Mouse (Mus musculus) hindbrain, embryonic 13.5 days (tissue): Measurements from ENCODE around the gene Kirrel2. TPM values are rescaled to one million over a fixed set of nuclear protein-coding genes. Genes with fewer than 3 reads are reported as not detected.

Experiments
- ATAC-seq: fragments of 200-750 bp; cut with Nextera tagmentation; 2 replicates; pipeline ENCODE4 v1.8.0; 2017; ENCODE audit warnings: moderate TSS enrichment; ENCODE audit not compliant: low FRiP score
- H3K27ac ChIP-seq: fragments of 300-500 bp; sonication (generic); 2 replicates; pipeline ENCODE4 v1.5.1; 2015; ENCODE audit warnings: inconsistent platforms, mild to moderate bottlenecking, moderate library complexity
- H3K27me3 ChIP-seq: fragments of 300-500 bp; sonication (generic); 2 replicates; pipeline ENCODE4 v1.6.1; 2015; ENCODE audit warnings: mild to moderate bottlenecking, inconsistent platforms
- H3K36me3 ChIP-seq: fragments of 300-500 bp; sonication (generic); 2 replicates; pipeline ENCODE4 v1.6.1; 2015; ENCODE audit warnings: mild to moderate bottlenecking, inconsistent platforms
- H3K4me1 ChIP-seq: fragments of 300-500 bp; sonication (generic); replicated peaks from 2 replicates; pipeline ENCODE4 v1.6.1; 2015; ENCODE audit warnings: inconsistent platforms
- H3K4me2 ChIP-seq: fragments of 300-500 bp; sonication (generic); 2 replicates; pipeline ENCODE4 v1.6.1; 2015; ENCODE audit warnings: inconsistent platforms, mild to moderate bottlenecking, moderate library complexity
- H3K4me3 ChIP-seq: fragments of 300-500 bp; sonication (generic); 2 replicates; pipeline ENCODE4 v1.5.1; 2015; ENCODE audit warnings: mild to moderate bottlenecking, inconsistent platforms
- H3K9ac ChIP-seq: fragments of 300-500 bp; sonication (generic); 2 replicates; pipeline ENCODE4 v1.6.1; 2015; ENCODE audit warnings: mild to moderate bottlenecking, inconsistent platforms
- H3K9me3 ChIP-seq: fragments of 300-500 bp; sonication (generic); 2 replicates; pipeline ENCODE4 v1.6.1; 2016; ENCODE audit warnings: inconsistent platforms
- WGBS: fragments of 180-500 bp; shearing (Covaris S2); methylation state at CpG from one replicate; pipeline ENCODE4 v1.1.7; 2015; 5-methylcytosine and 5-hydroxymethylcytosine counted together
- polyA plus RNA-seq: library from polyadenylated mRNA; unstranded; fragments of >200 nt; fragmentation: Nextera tagmentation; extraction: Ambion mirVana; gene quantifications from 2 replicates; pipeline ENCODE4 v1.2.1, GENCODE M21; 2015

The Kirrel2 gene
- polyA plus RNA-seq, 1 experiment from 2014 or later = 10.0 TPM

DNA sequence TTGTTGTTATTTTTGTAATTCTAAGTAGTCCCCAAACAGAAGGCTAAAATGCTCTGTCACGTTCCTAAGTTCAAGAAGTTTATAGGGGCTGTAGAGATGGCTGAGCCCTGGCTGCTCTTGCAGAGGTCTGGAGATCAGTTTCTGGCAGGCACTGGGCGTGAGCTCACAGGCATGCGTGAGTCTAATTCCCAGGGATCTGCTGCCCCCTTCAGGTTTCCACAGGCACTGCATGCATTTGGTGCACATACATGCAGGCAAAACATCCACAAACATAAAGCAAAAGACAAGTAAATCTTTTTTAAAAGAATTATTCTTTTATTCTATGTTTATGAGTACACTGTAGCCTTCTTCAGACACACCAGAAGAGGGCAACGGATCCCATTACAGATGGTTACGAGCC is 14.9 kb upstream of the Kirrel2 start:
- H3K36me3 ChIP-seq = no peaks in the 10 kb centered on the region
- no peak overlapping the region for H3K4me3 ChIP-seq
- peaks cover 25% of the 10 kb centered on the region for H3K27me3 ChIP-seq
- no peak overlapping the region for H3K27ac ChIP-seq
- no peak overlapping the region for H3K4me2 ChIP-seq
- WGBS = 42% methylated on average over 5 of the region's 5 CpGs
- H3K4me1 ChIP-seq = peaks cover 1% of the 10 kb centered on the region
- no peaks in the 10 kb centered on the region for H3K9me3 ChIP-seq
- ATAC-seq = no peak
- no peak overlapping the region for H3K9ac ChIP-seq

- Histone ChIP-seq H3K9me3 (no peaks in the 10 kb centered on the region), H3K4me3 (no peak overlapping the region), H3K4me2 (no peak overlapping the region), H3K27me3 (peaks cover 90% of the 10 kb centered on the region), H3K9ac (no peak overlapping the region), H3K36me3 (no peaks in the 10 kb centered on the region), H3K27ac (no peak overlapping the region), H3K4me1 (peaks cover 17% of the 10 kb centered on the region)
- no peak for ATAC-seq
- whole genome bisulfite sequencing = 15% methylated on average over 6 of the region's 6 CpGs
Measured at GRCm38 (mm10) chr7:30464816-30465300, 7.4 kb upstream of the Kirrel2 start.

GRCm38 (mm10) chr7:30463996-30464395 is 6.5 kb upstream of the Kirrel2 start:
- Histone ChIP-seq H3K9me3 (no peaks in the 10 kb centered on the region), H3K27ac (no peak overlapping the region), H3K4me3 (no peak overlapping the region), H3K4me1 (peaks cover 24% of the 10 kb centered on the region), H3K4me2 (no peak overlapping the region), H3K27me3 (peaks cover 94% of the 10 kb centered on the region), H3K9ac (no peak overlapping the region), H3K36me3 (no peaks in the 10 kb centered on the region)
- ATAC-seq = no peak
- WGBS = 30% methylated on average over 4 of the region's 4 CpGs

GRCm38 (mm10) chr7:30463568-30463967 is 6.1 kb upstream of the Kirrel2 start:
- Histone ChIP-seq H3K27me3 (peaks cover 97% of the 10 kb centered on the region), H3K4me2 (no peak overlapping the region), H3K9ac (no peak overlapping the region), H3K36me3 (no peaks in the 10 kb centered on the region), H3K27ac (no peak overlapping the region), H3K4me3 (no peak overlapping the region), H3K4me1 (peaks cover 28% of the 10 kb centered on the region), H3K9me3 (no peaks in the 10 kb centered on the region)
- WGBS = 26% methylated on average over 7 of the region's 7 CpGs
- no peak for ATAC-seq

- 24% methylated on average over 6 of the region's 6 CpGs for WGBS
- Histone ChIP-seq H3K36me3 (no peaks in the 10 kb centered on the region), H3K4me3 (no peak overlapping the region), H3K9me3 (no peaks in the 10 kb centered on the region), H3K4me2 (no peak overlapping the region), H3K9ac (no peak overlapping the region), H3K27me3 (peaks cover 96% of the 10 kb centered on the region), H3K4me1 (peaks cover 39% of the 10 kb centered on the region), H3K27ac (no peak overlapping the region)
- no peak for ATAC-seq
Measured at GRCm38 (mm10) chr7:30459484-30459883, 2.0 kb upstream of the Kirrel2 start.

DNA sequence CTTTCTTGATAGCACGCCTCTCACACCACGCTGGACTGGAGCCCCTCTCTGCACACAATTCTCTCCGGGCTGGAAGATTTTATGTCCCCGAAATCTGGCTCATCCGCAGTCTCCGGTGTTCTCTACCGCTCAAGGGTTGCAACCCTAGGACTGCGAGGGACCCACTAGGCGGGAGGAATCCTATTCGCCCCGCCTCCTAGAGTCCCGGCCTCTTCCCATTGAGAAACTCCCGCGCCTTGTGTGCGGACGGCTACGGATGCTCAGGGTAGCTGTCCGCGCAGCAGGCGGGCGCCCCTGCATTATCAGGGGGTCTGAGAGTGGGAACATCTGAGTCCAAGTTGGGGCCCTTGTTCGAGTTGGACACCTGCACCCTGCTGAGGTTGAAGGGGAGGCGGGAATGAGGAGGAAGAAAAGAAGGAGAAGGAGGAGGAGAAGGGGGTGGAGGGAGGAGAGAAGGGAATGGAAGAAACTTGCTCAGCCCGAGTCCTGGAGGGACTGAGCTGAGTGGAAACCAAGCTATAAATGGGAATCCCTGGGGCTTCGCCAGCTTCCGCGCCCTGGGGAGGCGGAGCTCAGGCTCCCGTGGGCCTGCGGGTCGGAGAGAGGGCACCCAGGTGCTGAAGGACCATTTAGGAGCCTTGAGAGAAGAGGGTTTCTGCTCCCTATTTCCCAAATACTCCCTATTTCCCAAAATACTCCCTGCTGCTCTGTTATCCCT is 420 bp downstream of the Kirrel2 start:
- 0 out of 2 replicates have a peak overlapping the region, but pooled peaks have one; percentile 35 for H3K27ac ChIP-seq
- ATAC-seq = peak; percentile 28; the same call in 1 of the 2 replicates

DNA sequence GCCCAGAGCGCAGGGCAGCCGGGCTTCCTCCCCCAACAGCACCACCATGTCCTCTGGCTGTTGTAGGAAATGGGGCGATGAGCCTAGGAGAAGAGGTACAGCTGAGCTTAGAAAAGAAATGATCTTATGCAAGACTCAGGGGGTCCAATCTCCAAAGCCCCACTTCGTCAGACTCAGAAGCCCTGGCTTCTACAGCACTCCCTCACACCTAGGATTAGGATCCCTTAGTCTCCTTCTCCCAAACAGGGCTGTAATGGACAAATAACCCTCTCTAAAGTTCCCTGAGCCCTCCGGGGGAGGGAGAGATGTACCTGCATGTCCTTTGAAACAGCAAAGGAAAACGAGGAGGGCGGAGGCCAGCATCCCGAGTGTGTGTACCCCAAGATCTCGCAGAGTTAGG is 1.0 kb downstream of the Kirrel2 start:
- H3K9ac ChIP-seq = peak overlapping the region; percentile 63; the same call in 1 of the 2 replicates
- H3K27me3 ChIP-seq = peaks cover 93% of the 10 kb centered on the region
- H3K27ac ChIP-seq = 0 out of 2 replicates have a peak overlapping the region, but pooled peaks have one; percentile 35
- peak overlapping the region; percentile 32 for H3K4me3 ChIP-seq
- H3K36me3 ChIP-seq = no peaks in the 10 kb centered on the region
- 1% methylated on average over 9 of the region's 9 CpGs for WGBS
- no peaks in the 10 kb centered on the region for H3K9me3 ChIP-seq
- H3K4me1 ChIP-seq = peaks cover 49% of the 10 kb centered on the region
- peak overlapping the region; percentile 57 for H3K4me2 ChIP-seq
- ATAC-seq = no peak

More for the DNA sequence above, 420 bp downstream of the Kirrel2 start:
- H3K4me3 ChIP-seq = peak overlapping the region; percentile 32
- peaks cover 49% of the 10 kb centered on the region for H3K4me1 ChIP-seq
- H3K4me2 ChIP-seq = peak overlapping the region; percentile 57
- H3K9ac ChIP-seq = peak overlapping the region; percentile 63
- peaks cover 96% of the 10 kb centered on the region for H3K27me3 ChIP-seq
- WGBS = under 1% methylated on average over 31 of the region's 31 CpGs
- H3K9me3 ChIP-seq = no peaks in the 10 kb centered on the region
- no peaks in the 10 kb centered on the region for H3K36me3 ChIP-seq

GRCm38 (mm10) chr7:30454259-30454658 is 3.2 kb downstream of the Kirrel2 start:
- 8% methylated on average over 6 of the region's 6 CpGs for WGBS
- no peak for ATAC-seq
- H3K27ac ChIP-seq = no peak overlapping the region
- peak overlapping the region; percentile 24 for H3K4me3 ChIP-seq
- H3K9ac ChIP-seq = no peak overlapping the region
- H3K36me3 ChIP-seq = no peaks in the 10 kb centered on the region
- H3K4me2 ChIP-seq = peak overlapping the region; percentile 42
- no peaks in the 10 kb centered on the region for H3K9me3 ChIP-seq
- H3K27me3 ChIP-seq = peaks cover 74% of the 10 kb centered on the region
- H3K4me1 ChIP-seq = peaks cover 41% of the 10 kb centered on the region

DNA sequence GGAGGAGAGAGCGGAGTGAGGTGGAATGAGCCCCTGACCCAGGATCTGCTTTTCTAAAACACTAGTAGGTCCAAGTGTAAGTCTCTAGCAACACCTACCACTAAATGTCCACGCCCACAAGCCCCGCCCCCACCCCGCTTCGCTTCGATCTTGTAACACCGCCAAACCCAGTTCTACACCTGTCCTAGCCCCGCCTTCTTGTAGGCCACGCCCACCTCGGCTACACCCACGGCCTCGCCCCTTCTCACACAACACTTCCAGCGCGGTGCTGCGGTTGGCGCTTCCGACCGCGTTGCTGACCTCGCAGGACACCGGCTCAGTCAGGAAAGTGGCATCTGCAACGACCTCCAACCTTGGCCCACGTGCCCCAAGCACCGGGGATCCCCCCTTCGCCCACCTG is 3.7 kb downstream of the Kirrel2 start:
- H3K36me3 ChIP-seq = no peaks in the 10 kb centered on the region
- H3K4me3 ChIP-seq = peak overlapping the region; percentile 24
- peaks cover 70% of the 10 kb centered on the region for H3K27me3 ChIP-seq
- no peaks in the 10 kb centered on the region for H3K9me3 ChIP-seq
- peaks cover 36% of the 10 kb centered on the region for H3K4me1 ChIP-seq
- WGBS = 3% methylated on average over 25 of the region's 25 CpGs
- peak overlapping the region; percentile 42 for H3K4me2 ChIP-seq
- no peak for ATAC-seq
- peak overlapping the region; percentile 29 for H3K9ac ChIP-seq
- no peak overlapping the region for H3K27ac ChIP-seq

- 19% methylated on average over 25 of the region's 25 CpGs for WGBS
- no peak for ATAC-seq
- Histone ChIP-seq H3K27ac (no peak overlapping the region), H3K27me3 (peaks cover 65% of the 10 kb centered on the region), H3K9ac (peak overlapping the region; percentile 29), H3K4me2 (peak overlapping the region; percentile 42), H3K4me3 (peak overlapping the region; percentile 24), H3K4me1 (peaks cover 32% of the 10 kb centered on the region), H3K9me3 (no peaks in the 10 kb centered on the region), H3K36me3 (no peaks in the 10 kb centered on the region)
Measured at GRCm38 (mm10) chr7:30453327-30453726, 4.2 kb downstream of the Kirrel2 start.

DNA sequence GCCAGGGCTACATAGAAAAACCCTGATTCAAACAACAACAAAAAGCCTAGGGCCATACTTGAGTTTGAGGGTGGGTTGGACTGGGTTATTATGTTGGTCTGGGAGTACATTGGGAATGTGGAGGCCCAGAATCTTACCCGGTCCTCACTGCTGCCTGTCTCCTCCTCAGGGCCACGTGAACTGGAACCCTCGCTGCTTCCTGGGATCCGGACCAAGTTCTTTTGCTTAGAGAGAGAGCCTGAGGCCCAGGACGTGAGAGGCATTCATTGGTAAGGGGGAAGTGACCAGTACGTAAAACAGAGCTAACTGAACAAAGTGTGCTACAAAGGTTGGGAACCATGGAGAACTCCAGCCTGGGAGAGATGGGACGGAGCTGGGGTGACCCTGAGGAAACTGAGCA is 7.2 kb downstream of the Kirrel2 start:
- Histone ChIP-seq H3K4me2 (no peak overlapping the region), H3K4me1 (peaks cover 22% of the 10 kb centered on the region)
- ATAC-seq = no peak

GRCm38 (mm10) chr7:30444971-30445751 is 12.3 kb downstream of the Kirrel2 start, which contains the start of gene Aplp1:
TSS of gene Aplp1 (minus strand) at chr7:30445535.
- 1% methylated on average over 55 of the region's 72 CpGs for WGBS
- ATAC-seq = peak; percentile 79
- H3K27me3 ChIP-seq = no peaks in the 10 kb centered on the region
- peak within 1 kb of the TSS; percentile 99 for H3K27ac ChIP-seq
- peaks cover 42% of the 10 kb centered on the region for H3K4me1 ChIP-seq
- H3K36me3 ChIP-seq = peaks cover 31% of the 10 kb centered on the region
- H3K9ac ChIP-seq = peak within 1 kb of the TSS; percentile 99
- H3K9me3 ChIP-seq = no peaks in the 10 kb centered on the region
- peak within 1 kb of the TSS; percentile 87 for H3K4me3 ChIP-seq
- peak within 1 kb of the TSS; percentile 91 for H3K4me2 ChIP-seq

More for the DNA sequence above, 7.2 kb downstream of the Kirrel2 start:
- Histone ChIP-seq H3K27ac (no peak overlapping the region), H3K36me3 (no peaks in the 10 kb centered on the region), H3K27me3 (peaks cover 34% of the 10 kb centered on the region), H3K4me3 (no peak overlapping the region), H3K9me3 (no peaks in the 10 kb centered on the region), H3K9ac (no peak overlapping the region)
- 77% methylated on average over 7 of the region's 7 CpGs for WGBS
